Mouse (Mus musculus): ENCODE results near the gene Gm10401. TPM values are rescaled to one million over a fixed set of nuclear protein-coding genes. Genes with fewer than 3 reads are reported as not detected.
"Not testable (repeated sequence)": the region's sequence is repeated elsewhere in the genome, so short reads cannot be mapped to it uniquely, and the experiment has no call there.

The Gm10401 gene
- polyA plus RNA-seq, 1 experiment from 2014 or later, result 9.2 TPM

DNA sequence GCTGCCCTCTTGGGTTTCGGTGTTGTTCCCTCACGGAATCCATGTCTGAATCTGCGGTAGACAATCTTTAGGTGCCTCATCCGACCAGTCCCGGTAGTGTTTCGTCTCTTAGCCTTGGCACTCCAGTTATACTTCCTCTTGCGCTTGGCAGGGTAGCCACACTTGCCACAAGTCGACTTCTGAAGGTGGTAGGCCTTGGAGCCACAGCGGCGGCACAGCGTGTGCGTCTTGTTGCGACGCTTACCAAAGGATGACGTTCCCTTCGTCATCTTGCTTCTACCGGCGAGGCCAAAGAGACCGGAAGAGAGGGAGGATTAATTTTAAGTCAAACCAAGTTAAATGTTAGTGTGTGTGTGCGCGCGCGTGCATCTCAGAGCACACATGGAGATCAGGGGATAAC, 5.2 kb upstream of the Gm10401 start:
- not testable (repeated sequence) for H3K9ac ChIP-seq (ENCODE audit: low read length); H3K4me2 ChIP-seq (ENCODE audit: low read depth, low read length); H3K27me3 ChIP-seq (ENCODE audit: control insufficient read depth, insufficient read depth, low read length); H3K9me3 ChIP-seq (replicated peaks; ENCODE audit: control insufficient read depth, low read length); H3K4me3 ChIP-seq (ENCODE audit: low read length); H3K27ac ChIP-seq (ENCODE audit: low read length); ATAC-seq (replicated peaks; ENCODE audit: extremely low read depth, insufficient read depth, low FRiP score); H3K4me1 ChIP-seq (ENCODE audit: control insufficient read depth, insufficient read depth, low read length)
- H3K36me3 ChIP-seq (ENCODE audit: control insufficient read depth, insufficient read depth), result peaks cover 22% of the 10 kb centered on the region
- 96% methylated on average over 23 of the region's 23 CpGs for WGBS

DNA sequence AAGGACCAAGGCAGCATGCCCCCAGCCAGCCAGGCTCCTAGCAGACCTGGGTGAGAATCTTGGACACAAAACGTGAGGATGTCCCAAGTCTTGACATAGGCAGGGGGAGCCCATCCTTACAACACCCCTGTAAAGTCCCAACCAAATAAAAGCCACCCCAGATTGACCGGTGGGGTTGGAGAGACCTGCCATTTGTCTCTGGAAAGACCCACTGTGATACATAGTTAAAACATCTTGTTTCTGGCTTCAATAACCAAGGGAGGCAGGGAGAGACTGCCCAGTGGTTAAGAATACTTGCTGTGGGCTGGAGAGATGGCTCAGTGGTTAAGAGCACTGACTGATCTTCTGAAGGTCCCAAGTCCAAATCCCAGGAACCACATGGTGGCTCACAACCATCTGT, 4.1 kb upstream of the Gm10401 start:
- Histone ChIP-seq H3K27ac (ENCODE audit: low read length) (no peak overlapping the region), H3K9me3 (replicated peaks; ENCODE audit: control insufficient read depth, low read length) (no peaks in the 10 kb centered on the region), H3K4me1 (ENCODE audit: control insufficient read depth, insufficient read depth, low read length) (no peaks in the 10 kb centered on the region), H3K27me3 (ENCODE audit: control insufficient read depth, insufficient read depth, low read length) (no peaks in the 10 kb centered on the region), H3K4me3 (ENCODE audit: low read length) (no peak overlapping the region), H3K4me2 (ENCODE audit: low read depth, low read length) (no peak overlapping the region), H3K9ac (ENCODE audit: low read length) (no peak overlapping the region), H3K36me3 (ENCODE audit: control insufficient read depth, insufficient read depth) (peaks cover 28% of the 10 kb centered on the region)
- 92% methylated on average over 2 of the region's 2 CpGs for WGBS
- ATAC-seq (replicated peaks; ENCODE audit: extremely low read depth, insufficient read depth, low FRiP score), result no peak

DNA sequence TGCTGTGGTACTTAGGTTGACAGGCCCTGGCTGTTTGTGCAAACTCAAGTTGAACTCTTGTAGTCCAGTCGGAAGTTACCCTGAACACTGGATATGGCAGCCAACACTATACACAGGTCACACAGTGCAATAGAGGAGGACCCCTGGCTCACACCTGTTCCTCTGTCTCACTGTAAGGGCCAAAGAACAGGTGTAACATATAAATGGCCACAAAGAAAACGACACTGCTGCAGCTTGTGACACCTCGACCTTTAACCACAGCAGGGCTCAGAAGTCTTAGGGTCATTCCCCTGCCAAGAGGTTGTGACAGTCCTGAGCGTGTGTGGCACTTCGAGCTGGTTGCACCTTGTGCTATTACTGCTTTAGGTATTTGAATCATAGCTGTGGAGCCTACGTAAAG, 2.4 kb upstream of the Gm10401 start:
- Histone ChIP-seq H3K27me3 (ENCODE audit: control insufficient read depth, insufficient read depth, low read length) (no peaks in the 10 kb centered on the region), H3K36me3 (ENCODE audit: control insufficient read depth, insufficient read depth) (peaks cover 28% of the 10 kb centered on the region), H3K4me1 (ENCODE audit: control insufficient read depth, insufficient read depth, low read length) (no peaks in the 10 kb centered on the region), H3K9ac (ENCODE audit: low read length) (no peak overlapping the region), H3K4me3 (ENCODE audit: low read length) (no peak overlapping the region), H3K9me3 (replicated peaks; ENCODE audit: control insufficient read depth, low read length) (no peaks in the 10 kb centered on the region), H3K27ac (ENCODE audit: low read length) (no peak overlapping the region), H3K4me2 (ENCODE audit: low read depth, low read length) (no peak overlapping the region)
- ATAC-seq (replicated peaks; ENCODE audit: extremely low read depth, insufficient read depth, low FRiP score), result no peak
- WGBS, result 78% methylated on average over 6 of the region's 6 CpGs

DNA sequence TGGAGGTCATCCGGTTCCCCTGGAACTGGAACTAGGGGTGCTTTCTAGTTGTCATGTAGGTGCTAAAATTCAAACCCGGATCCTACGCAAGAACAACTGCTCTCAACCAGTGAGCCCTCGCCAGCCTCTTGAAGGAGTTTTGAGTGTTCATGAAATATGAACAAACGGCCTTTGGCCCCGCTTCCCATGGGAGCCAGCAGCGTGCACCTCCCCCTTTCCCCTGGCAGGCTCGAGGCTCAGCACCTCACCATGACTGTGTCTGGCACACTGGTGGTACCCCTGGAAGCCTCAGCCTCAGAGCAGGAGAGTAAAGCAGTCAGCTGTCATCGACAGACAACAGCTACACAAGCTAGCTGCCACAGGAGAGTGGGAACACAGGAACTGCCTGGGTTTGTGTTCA, 1.9 kb upstream of the Gm10401 start:
- no peak overlapping the region for H3K4me3 ChIP-seq (ENCODE audit: low read length)
- no peak overlapping the region for H3K4me2 ChIP-seq (ENCODE audit: low read depth, low read length)
- H3K9ac ChIP-seq (ENCODE audit: low read length), result no peak overlapping the region
- no peaks in the 10 kb centered on the region for H3K27me3 ChIP-seq (ENCODE audit: control insufficient read depth, insufficient read depth, low read length)
- no peak for ATAC-seq (replicated peaks; ENCODE audit: extremely low read depth, insufficient read depth, low FRiP score)
- H3K4me1 ChIP-seq (ENCODE audit: control insufficient read depth, insufficient read depth, low read length), result 0 out of 2 replicates have a peak, but pooled peaks cover 1% of the 10 kb centered on the region
- H3K27ac ChIP-seq (ENCODE audit: low read length), result no peak overlapping the region
- 73% methylated on average over 9 of the region's 9 CpGs for WGBS
- peaks cover 32% of the 10 kb centered on the region for H3K36me3 ChIP-seq (ENCODE audit: control insufficient read depth, insufficient read depth)
- H3K9me3 ChIP-seq (replicated peaks; ENCODE audit: control insufficient read depth, low read length), result no peaks in the 10 kb centered on the region

DNA sequence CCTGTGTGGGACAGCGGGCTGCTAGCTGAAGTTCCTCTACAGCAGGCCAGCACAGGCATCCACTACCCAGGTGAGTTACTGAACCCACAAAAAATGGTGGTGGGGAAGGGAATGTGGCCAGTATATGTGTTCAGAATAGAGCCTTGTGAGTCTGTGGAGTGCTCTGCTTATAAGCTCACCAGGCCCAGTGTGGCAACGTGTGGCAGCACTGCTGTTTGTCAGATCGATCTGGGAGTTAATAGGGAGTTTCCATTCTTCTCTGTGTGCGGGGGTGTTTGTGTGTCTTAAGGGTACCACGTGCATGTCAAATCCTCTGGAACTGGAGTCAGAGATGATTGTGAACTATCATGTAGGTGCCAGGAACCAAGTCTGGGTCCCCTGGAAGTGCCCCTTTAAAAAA, 1.4 kb upstream of the Gm10401 start:
- H3K4me1 ChIP-seq (ENCODE audit: control insufficient read depth, insufficient read depth, low read length), result 0 out of 2 replicates have a peak, but pooled peaks cover 3% of the 10 kb centered on the region
- no peaks in the 10 kb centered on the region for H3K9me3 ChIP-seq (replicated peaks; ENCODE audit: control insufficient read depth, low read length)
- no peaks in the 10 kb centered on the region for H3K27me3 ChIP-seq (ENCODE audit: control insufficient read depth, insufficient read depth, low read length)
- no peak overlapping the region for H3K4me2 ChIP-seq (ENCODE audit: low read depth, low read length)
- H3K9ac ChIP-seq (ENCODE audit: low read length), result no peak overlapping the region
- peaks cover 34% of the 10 kb centered on the region for H3K36me3 ChIP-seq (ENCODE audit: control insufficient read depth, insufficient read depth)
- no peak overlapping the region for H3K27ac ChIP-seq (ENCODE audit: low read length)
- 73% methylated on average over 5 of the region's 5 CpGs for WGBS
- no peak for ATAC-seq (replicated peaks; ENCODE audit: extremely low read depth, insufficient read depth, low FRiP score)
- no peak overlapping the region for H3K4me3 ChIP-seq (ENCODE audit: low read length)

DNA sequence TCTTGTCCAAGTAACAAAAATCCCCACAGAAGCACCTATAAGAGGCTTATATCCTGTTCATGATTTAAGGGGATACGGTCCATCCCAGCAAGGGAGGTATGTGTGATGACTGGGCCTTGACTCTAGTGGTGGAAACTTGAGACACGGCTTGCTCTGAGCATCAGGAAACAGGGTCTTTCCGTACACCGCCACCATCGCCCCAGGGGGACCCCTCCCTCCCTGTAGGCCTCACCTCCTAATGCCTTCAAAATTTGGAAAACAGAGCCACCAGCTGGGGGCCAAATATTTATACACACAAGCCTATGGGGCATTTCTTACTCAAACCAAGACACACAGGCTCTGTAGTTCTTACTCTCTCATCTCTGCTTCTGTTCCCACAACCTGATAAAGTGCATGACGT, 6.3 kb downstream of the Gm10401 start:
- Histone ChIP-seq H3K4me2 (ENCODE audit: low read depth, low read length) (no peak overlapping the region), H3K36me3 (ENCODE audit: control insufficient read depth, insufficient read depth) (peaks cover 40% of the 10 kb centered on the region)
- WGBS, result 86% methylated on average over 6 of the region's 6 CpGs

DNA sequence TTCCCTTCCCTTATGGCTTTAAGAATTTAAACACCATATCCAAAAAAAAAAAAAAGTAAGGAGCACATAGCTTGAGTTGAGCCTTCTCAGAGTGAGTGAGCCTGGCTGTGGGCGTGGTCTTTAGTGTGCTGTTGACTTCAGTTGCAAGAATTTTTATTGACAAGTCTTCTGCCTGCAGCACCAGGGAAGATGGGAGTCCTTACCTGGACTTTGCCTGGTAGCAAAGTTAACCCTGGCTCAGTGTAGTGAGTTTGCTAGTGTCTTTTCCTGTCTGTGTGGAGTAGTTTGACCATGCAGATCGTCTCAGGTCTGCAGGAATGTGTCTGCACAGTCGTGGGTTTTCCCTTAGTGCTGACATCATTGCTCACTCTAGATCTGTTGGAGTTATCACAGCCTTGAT, 7.1 kb downstream of the Gm10401 start:
- H3K36me3 ChIP-seq (ENCODE audit: control insufficient read depth, insufficient read depth), result peaks cover 41% of the 10 kb centered on the region
- WGBS, result 64% methylated on average over 3 of the region's 3 CpGs

More for the DNA sequence above, 6.3 kb downstream of the Gm10401 start:
- Histone ChIP-seq H3K4me1 (ENCODE audit: control insufficient read depth, insufficient read depth, low read length) (0 out of 2 replicates have a peak, but pooled peaks cover 3% of the 10 kb centered on the region), H3K27ac (ENCODE audit: low read length) (no peak overlapping the region), H3K9me3 (replicated peaks; ENCODE audit: control insufficient read depth, low read length) (peaks cover 3% of the 10 kb centered on the region; the same call in 1 of the 2 replicates), H3K4me3 (ENCODE audit: low read length) (no peak overlapping the region), H3K9ac (ENCODE audit: low read length) (no peak overlapping the region), H3K27me3 (ENCODE audit: control insufficient read depth, insufficient read depth, low read length) (no peaks in the 10 kb centered on the region)
- no peak for ATAC-seq (replicated peaks; ENCODE audit: extremely low read depth, insufficient read depth, low FRiP score)

DNA sequence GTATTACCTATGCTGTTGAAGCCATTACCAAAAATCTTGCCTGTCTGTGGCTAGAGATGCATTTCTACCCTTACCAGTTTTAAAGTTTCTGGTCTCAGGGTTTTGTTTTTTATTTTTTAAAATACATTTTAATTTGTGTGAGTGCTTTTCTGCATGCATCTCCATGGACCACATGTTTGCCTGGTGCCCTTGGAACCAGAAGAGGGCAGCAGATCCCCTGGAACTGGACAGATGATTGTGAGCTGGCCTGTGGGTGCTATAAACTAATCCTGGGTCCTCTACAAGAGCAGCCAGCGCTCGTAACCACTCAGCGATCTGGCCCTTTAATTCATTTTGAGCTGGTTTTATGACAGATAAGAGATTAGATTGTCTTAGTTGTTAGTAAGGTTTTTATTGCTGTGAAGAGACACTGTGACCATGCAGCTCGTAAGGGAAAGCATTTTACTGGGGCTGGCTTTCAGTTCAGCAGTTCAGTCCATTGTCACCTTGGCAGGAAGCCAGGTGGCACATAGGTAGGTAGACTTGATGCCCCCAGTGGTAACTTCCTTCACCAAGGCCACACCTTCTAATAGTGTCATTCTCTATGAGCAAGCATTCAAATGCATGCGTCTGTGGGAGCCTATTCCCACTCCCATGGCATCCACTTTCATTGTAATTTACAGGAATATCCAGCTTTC, 8.4 kb downstream of the Gm10401 start:
- no peaks in the 10 kb centered on the region for H3K4me1 ChIP-seq (ENCODE audit: control insufficient read depth, insufficient read depth, low read length)
- ATAC-seq (replicated peaks; ENCODE audit: extremely low read depth, insufficient read depth, low FRiP score), result no peak
- H3K9me3 ChIP-seq (replicated peaks; ENCODE audit: control insufficient read depth, low read length), result peaks cover 3% of the 10 kb centered on the region; the same call in 1 of the 2 replicates
- no peaks in the 10 kb centered on the region for H3K27me3 ChIP-seq (ENCODE audit: control insufficient read depth, insufficient read depth, low read length)
- 94% methylated on average over 5 of the region's 5 CpGs for WGBS
- H3K9ac ChIP-seq (ENCODE audit: low read length), result no peak overlapping the region
- H3K27ac ChIP-seq (ENCODE audit: low read length), result no peak overlapping the region
- H3K36me3 ChIP-seq (ENCODE audit: control insufficient read depth, insufficient read depth), result peaks cover 39% of the 10 kb centered on the region
- no peak overlapping the region for H3K4me2 ChIP-seq (ENCODE audit: low read depth, low read length)
- H3K4me3 ChIP-seq (ENCODE audit: low read length), result no peak overlapping the region

More for the DNA sequence above, 7.1 kb downstream of the Gm10401 start:
- Histone ChIP-seq H3K9me3 (replicated peaks; ENCODE audit: control insufficient read depth, low read length) (peaks cover 3% of the 10 kb centered on the region; the same call in 1 of the 2 replicates), H3K4me2 (ENCODE audit: low read depth, low read length) (no peak overlapping the region), H3K9ac (ENCODE audit: low read length) (no peak overlapping the region), H3K27me3 (ENCODE audit: control insufficient read depth, insufficient read depth, low read length) (no peaks in the 10 kb centered on the region), H3K4me3 (ENCODE audit: low read length) (no peak overlapping the region), H3K27ac (ENCODE audit: low read length) (no peak overlapping the region), H3K4me1 (ENCODE audit: control insufficient read depth, insufficient read depth, low read length) (0 out of 2 replicates have a peak, but pooled peaks cover 3% of the 10 kb centered on the region)
- no peak for ATAC-seq (replicated peaks; ENCODE audit: extremely low read depth, insufficient read depth, low FRiP score)

DNA sequence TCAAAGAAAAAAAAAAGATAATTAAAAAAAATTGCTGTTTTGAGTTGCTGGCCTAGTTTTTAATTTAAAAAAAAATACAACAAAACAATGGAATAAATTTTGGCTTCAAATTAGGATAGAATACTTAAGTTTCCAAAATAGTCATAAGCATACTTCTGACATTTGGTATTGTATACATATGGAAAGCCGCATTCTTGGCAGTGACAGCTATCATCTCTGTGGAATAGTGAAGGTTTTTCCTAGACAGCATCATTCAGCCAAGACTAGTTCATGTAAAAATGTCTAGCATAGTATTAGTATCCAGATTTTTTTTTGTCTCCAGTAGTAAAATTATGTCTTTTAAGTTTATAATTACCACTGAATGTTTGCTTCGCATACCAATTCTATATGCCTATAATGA, 12.4 kb downstream of the Gm10401 start:
- Histone ChIP-seq H3K4me3 (ENCODE audit: low read length) (no peak overlapping the region), H3K27me3 (ENCODE audit: control insufficient read depth, insufficient read depth, low read length) (no peaks in the 10 kb centered on the region), H3K9me3 (replicated peaks; ENCODE audit: control insufficient read depth, low read length) (peaks cover 3% of the 10 kb centered on the region; the same call in 1 of the 2 replicates), H3K4me1 (ENCODE audit: control insufficient read depth, insufficient read depth, low read length) (no peaks in the 10 kb centered on the region), H3K4me2 (ENCODE audit: low read depth, low read length) (no peak overlapping the region), H3K36me3 (ENCODE audit: control insufficient read depth, insufficient read depth) (peaks cover 52% of the 10 kb centered on the region), H3K9ac (ENCODE audit: low read length) (no peak overlapping the region), H3K27ac (ENCODE audit: low read length) (no peak overlapping the region)
- ATAC-seq (replicated peaks; ENCODE audit: extremely low read depth, insufficient read depth, low FRiP score), result no peak
- 97% methylated on average over 2 of the region's 2 CpGs for WGBS
